Mouse (Mus musculus): Measurements from ENCODE around the gene Timp4. TPM values are rescaled to one million over a fixed set of nuclear protein-coding genes. Genes with fewer than 3 reads are reported as not detected.

Gene Timp4
- not detected in 2 replicates for total RNA-seq (2014; rRNA removed)
- not detected in 2 replicates for polyA plus RNA-seq (2012; rRNA removed)

DNA sequence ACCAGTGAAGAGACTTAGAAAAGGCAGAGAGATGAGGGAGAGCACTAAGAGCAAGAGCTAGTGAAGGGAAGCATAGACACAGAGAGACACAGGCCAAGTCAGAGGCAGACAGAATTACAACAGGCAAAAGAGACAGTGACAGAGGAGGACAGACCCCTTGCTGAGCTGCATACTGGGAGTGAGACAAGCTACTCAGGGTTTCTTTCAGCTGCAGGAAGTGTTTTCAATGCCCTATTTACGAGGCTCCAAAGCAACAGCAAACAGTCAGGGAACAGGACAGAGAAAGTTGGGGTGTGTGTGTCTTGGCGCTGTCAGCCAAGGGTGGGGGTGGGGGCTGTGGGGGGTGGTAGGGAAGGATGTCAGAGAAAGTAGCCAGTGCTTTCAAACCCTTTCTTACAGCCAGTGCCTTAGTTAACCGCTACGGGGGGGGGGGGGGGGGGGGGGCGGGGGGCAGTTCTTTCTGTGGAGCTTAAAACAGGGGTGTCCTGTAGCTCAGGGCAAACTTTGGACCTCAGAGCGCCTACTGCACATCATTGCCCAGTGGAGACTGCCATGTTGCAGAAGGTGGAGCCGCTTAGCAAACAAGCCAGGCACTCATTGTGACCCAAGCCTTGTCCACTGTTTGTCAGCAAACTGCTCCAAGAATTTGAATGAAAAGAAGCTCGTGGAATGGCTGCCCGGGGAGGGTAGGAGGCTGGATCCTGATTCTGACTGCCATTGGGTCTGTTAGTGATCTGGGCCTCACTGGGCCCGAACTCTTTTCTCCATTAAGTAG lies at the start of gene Timp4:
Gene Timp4, minus strand, starts transcription at position 107 of the 775 bp plus-strand sequence.
- no peak within 1 kb of the TSS for H3K9ac ChIP-seq (ENCODE audit: low read depth, low read length)
- WGBS, result 40% methylated on average over 7 of the region's 10 CpGs
- peaks cover 4% of the 10 kb centered on the region; the same call in 1 of the 2 replicates for H3K27me3 ChIP-seq (ENCODE audit: control insufficient read depth, insufficient read depth, low read length)
- no peaks in the 10 kb centered on the region for H3K36me3 ChIP-seq (ENCODE audit: control insufficient read depth, insufficient read depth, low read length)
- H3K4me3 ChIP-seq (ENCODE audit: insufficient read depth, low read depth, low read length), result no peak within 1 kb of the TSS
- H3K27ac ChIP-seq (replicated peaks; ENCODE audit: insufficient read depth, low read depth, low read length), result no peak within 1 kb of the TSS
- DNase-seq (ENCODE audit: extremely low read depth, low read depth, low spot score), result no peak
- no peaks in the 10 kb centered on the region for H3K79me2 ChIP-seq (ENCODE audit: control insufficient read depth, insufficient read depth, low read length)
- TF ChIP-seq CTCF (IDR thresholded peaks at IDR 0.05; ENCODE audit: low read depth, low read length) (no peak), POLR2A (IDR thresholded peaks at IDR 0.05; ENCODE audit: extremely low read depth, insufficient read depth, low read length) (no peak)
- peaks cover 3% of the 10 kb centered on the region; the same call in 1 of the 2 replicates for H3K4me1 ChIP-seq (ENCODE audit: control insufficient read depth, insufficient read depth, low read length)

DNA sequence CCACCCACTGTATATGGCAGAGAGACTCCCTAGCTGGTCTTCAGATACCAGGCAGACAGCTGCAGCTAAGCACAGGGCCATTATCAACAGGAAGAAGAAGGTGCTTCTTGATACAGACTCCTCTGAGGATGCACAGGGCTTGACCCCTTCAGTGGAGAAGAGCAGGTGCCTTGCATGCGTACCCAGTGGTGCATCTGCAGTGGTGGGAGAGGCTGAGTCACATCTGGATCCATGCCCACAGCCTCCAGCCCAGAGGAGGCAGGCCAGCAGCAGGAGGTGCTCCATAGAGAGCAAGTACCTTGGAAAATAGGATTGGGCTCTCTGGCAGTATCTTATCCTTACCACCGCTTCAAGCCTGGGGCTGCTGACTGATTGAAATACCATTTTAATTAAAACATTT lies 41.9 kb upstream of the Timp4 start:
- no peaks in the 10 kb centered on the region for H3K27me3 ChIP-seq (ENCODE audit: control insufficient read depth, insufficient read depth, low read length)
- TF ChIP-seq POLR2A (IDR thresholded peaks at IDR 0.05; ENCODE audit: extremely low read depth, insufficient read depth, low read length) (no peak), CTCF (IDR thresholded peaks at IDR 0.05; ENCODE audit: low read depth, low read length) (no peak)
- no peak for DNase-seq (ENCODE audit: extremely low read depth, low read depth, low spot score)
- no peaks in the 10 kb centered on the region for H3K79me2 ChIP-seq (ENCODE audit: control insufficient read depth, insufficient read depth, low read length)
- H3K36me3 ChIP-seq (ENCODE audit: control insufficient read depth, insufficient read depth, low read length), result no peaks in the 10 kb centered on the region
- no peak overlapping the region for H3K9ac ChIP-seq (ENCODE audit: low read depth, low read length)
- no peak overlapping the region for H3K27ac ChIP-seq (replicated peaks; ENCODE audit: insufficient read depth, low read depth, low read length)
- no peaks in the 10 kb centered on the region for H3K4me1 ChIP-seq (ENCODE audit: control insufficient read depth, insufficient read depth, low read length)
- WGBS, result 97% methylated on average over 2 of the region's 2 CpGs
- no peak overlapping the region for H3K4me3 ChIP-seq (ENCODE audit: insufficient read depth, low read depth, low read length)

- H3K4me3 ChIP-seq (ENCODE audit: insufficient read depth, low read depth, low read length), result no peak overlapping the region
- no peaks in the 10 kb centered on the region for H3K27me3 ChIP-seq (ENCODE audit: control insufficient read depth, insufficient read depth, low read length)
- H3K9ac ChIP-seq (ENCODE audit: low read depth, low read length), result no peak overlapping the region
- no peaks in the 10 kb centered on the region for H3K79me2 ChIP-seq (ENCODE audit: control insufficient read depth, insufficient read depth, low read length)
- TF ChIP-seq POLR2A (IDR thresholded peaks at IDR 0.05; ENCODE audit: extremely low read depth, insufficient read depth, low read length), result no peak
- TF ChIP-seq CTCF (IDR thresholded peaks at IDR 0.05; ENCODE audit: low read depth, low read length), result no peak
- 68% methylated on average over 6 of the region's 6 CpGs for WGBS
- DNase-seq (ENCODE audit: extremely low read depth, low read depth, low spot score), result no peak
- no peaks in the 10 kb centered on the region for H3K36me3 ChIP-seq (ENCODE audit: control insufficient read depth, insufficient read depth, low read length)
- H3K27ac ChIP-seq (replicated peaks; ENCODE audit: insufficient read depth, low read depth, low read length), result no peak overlapping the region
- no peaks in the 10 kb centered on the region for H3K4me1 ChIP-seq (ENCODE audit: control insufficient read depth, insufficient read depth, low read length)
These were observed 40.6 kb upstream of the Timp4 start for GRCm38 (mm10) chr6:115292621-115293020.

GRCm38 (mm10) chr6:115291823-115292222 lies 39.8 kb upstream of the Timp4 start:
- TF ChIP-seq POLR2A (IDR thresholded peaks at IDR 0.05; ENCODE audit: extremely low read depth, insufficient read depth, low read length) (no peak), CTCF (IDR thresholded peaks at IDR 0.05; ENCODE audit: low read depth, low read length) (no peak)
- H3K9ac ChIP-seq (ENCODE audit: low read depth, low read length), result no peak overlapping the region
- DNase-seq (ENCODE audit: extremely low read depth, low read depth, low spot score), result no peak
- no peak overlapping the region for H3K27ac ChIP-seq (replicated peaks; ENCODE audit: insufficient read depth, low read depth, low read length)
- H3K79me2 ChIP-seq (ENCODE audit: control insufficient read depth, insufficient read depth, low read length), result no peaks in the 10 kb centered on the region
- no peaks in the 10 kb centered on the region for H3K27me3 ChIP-seq (ENCODE audit: control insufficient read depth, insufficient read depth, low read length)
- 96% methylated on average over 6 of the region's 6 CpGs for WGBS
- no peaks in the 10 kb centered on the region for H3K36me3 ChIP-seq (ENCODE audit: control insufficient read depth, insufficient read depth, low read length)
- no peaks in the 10 kb centered on the region for H3K4me1 ChIP-seq (ENCODE audit: control insufficient read depth, insufficient read depth, low read length)
- no peak overlapping the region for H3K4me3 ChIP-seq (ENCODE audit: insufficient read depth, low read depth, low read length)

DNA sequence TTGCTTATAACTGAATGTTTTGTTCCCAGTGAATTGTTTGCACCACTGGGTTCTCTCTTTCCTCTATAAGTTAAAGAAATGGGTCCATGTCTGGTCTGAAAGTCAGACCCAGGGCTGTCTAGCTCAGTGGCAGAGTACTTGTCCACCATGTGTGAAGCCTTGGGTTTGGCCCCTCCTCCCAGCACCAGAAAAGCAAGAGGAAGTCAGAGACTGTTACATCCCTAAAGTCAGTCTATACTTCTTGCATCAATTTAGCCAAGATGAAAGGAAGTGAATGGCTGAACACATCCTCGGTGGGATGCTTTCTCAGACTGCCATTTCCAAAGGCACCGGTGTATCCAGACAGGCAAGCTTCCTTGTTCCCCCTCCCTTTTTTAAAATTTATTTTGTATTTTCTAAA lies 39.1 kb upstream of the Timp4 start:
- no peak for DNase-seq (ENCODE audit: extremely low read depth, low read depth, low spot score)
- Histone ChIP-seq H3K4me3 (ENCODE audit: insufficient read depth, low read depth, low read length) (no peak overlapping the region), H3K79me2 (ENCODE audit: control insufficient read depth, insufficient read depth, low read length) (no peaks in the 10 kb centered on the region), H3K9ac (ENCODE audit: low read depth, low read length) (no peak overlapping the region), H3K27me3 (ENCODE audit: control insufficient read depth, insufficient read depth, low read length) (no peaks in the 10 kb centered on the region), H3K4me1 (ENCODE audit: control insufficient read depth, insufficient read depth, low read length) (no peaks in the 10 kb centered on the region), H3K36me3 (ENCODE audit: control insufficient read depth, insufficient read depth, low read length) (no peaks in the 10 kb centered on the region), H3K27ac (replicated peaks; ENCODE audit: insufficient read depth, low read depth, low read length) (no peak overlapping the region)
- WGBS, result 91% methylated on average over 2 of the region's 2 CpGs
- TF ChIP-seq POLR2A (IDR thresholded peaks at IDR 0.05; ENCODE audit: extremely low read depth, insufficient read depth, low read length) (no peak), CTCF (IDR thresholded peaks at IDR 0.05; ENCODE audit: low read depth, low read length) (no peak)

- H3K36me3 ChIP-seq (ENCODE audit: control insufficient read depth, insufficient read depth, low read length), result no peaks in the 10 kb centered on the region
- TF ChIP-seq POLR2A (IDR thresholded peaks at IDR 0.05; ENCODE audit: extremely low read depth, insufficient read depth, low read length), result no peak
- no peak for TF ChIP-seq CTCF (IDR thresholded peaks at IDR 0.05; ENCODE audit: low read depth, low read length)
- no peaks in the 10 kb centered on the region for H3K79me2 ChIP-seq (ENCODE audit: control insufficient read depth, insufficient read depth, low read length)
- no peak for DNase-seq (ENCODE audit: extremely low read depth, low read depth, low spot score)
- no peak overlapping the region for H3K9ac ChIP-seq (ENCODE audit: low read depth, low read length)
- H3K27me3 ChIP-seq (ENCODE audit: control insufficient read depth, insufficient read depth, low read length), result no peaks in the 10 kb centered on the region
- no peak overlapping the region for H3K27ac ChIP-seq (replicated peaks; ENCODE audit: insufficient read depth, low read depth, low read length)
- H3K4me1 ChIP-seq (ENCODE audit: control insufficient read depth, insufficient read depth, low read length), result no peaks in the 10 kb centered on the region
- no peak overlapping the region for H3K4me3 ChIP-seq (ENCODE audit: insufficient read depth, low read depth, low read length)
- whole genome bisulfite sequencing, result 90% methylated on average over 5 of the region's 5 CpGs
These were observed 38.6 kb upstream of the Timp4 start for GRCm38 (mm10) chr6:115290561-115290960.

All from liver, adult 2 months (tissue).